Mouse (Mus musculus): ENCODE measurements around the gene Hk2. TPM values are rescaled to one million over a fixed set of nuclear protein-coding genes. Genes with fewer than 3 reads are reported as not detected.

The Hk2 gene
- polyA plus RNA-seq, 1 experiment from 2014 or later: 6.4 TPM

DNA sequence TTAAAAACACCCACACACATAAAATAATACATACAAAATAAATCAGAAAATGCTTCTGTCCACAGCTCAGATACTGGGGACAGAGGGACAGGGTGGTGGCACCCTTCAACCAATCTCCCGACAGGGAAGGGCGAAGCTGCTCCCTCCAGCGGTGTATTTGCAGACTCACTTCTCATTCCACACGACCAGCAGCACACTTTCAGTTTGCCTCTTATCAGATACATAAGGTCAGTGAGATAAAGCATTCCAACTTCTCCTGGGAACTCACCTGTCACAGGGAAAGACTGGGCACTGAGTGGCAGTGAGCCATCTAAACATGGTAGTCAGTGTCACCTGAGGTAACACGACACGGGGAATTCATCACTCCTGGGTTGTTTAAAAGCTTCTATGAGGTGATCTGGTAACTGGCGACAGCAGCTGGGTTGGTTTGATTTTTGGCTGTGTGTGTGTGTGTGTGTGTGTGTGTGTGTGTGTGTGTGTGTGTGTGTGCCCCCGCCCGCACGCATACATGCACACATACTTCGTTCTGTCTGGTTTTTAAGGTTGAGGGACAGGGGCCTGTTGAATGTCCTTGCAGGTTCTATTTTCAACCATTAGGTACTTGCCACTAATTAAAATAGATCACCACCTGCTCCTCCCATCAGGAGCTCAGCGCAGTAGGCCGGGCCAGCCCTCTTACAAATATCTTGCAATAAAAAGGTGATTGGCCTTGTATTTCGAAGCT, 20.5 kb downstream of the Hk2 start:
- no peaks in the 10 kb centered on the region for H3K36me3 ChIP-seq (ENCODE audit: control insufficient read depth, insufficient read depth)
- no peak overlapping the region for H3K9ac ChIP-seq (ENCODE audit: low read depth, low read length)
- H3K4me2 ChIP-seq (ENCODE audit: low read depth, low read length): no peak overlapping the region
- no peak for ATAC-seq (ENCODE audit: low read depth)
- no peaks in the 10 kb centered on the region for H3K9me3 ChIP-seq (replicated peaks; ENCODE audit: control insufficient read depth, low read length)
- no peak overlapping the region for H3K27ac ChIP-seq (ENCODE audit: low read length)
- H3K27me3 ChIP-seq (ENCODE audit: control insufficient read depth, insufficient read depth, low read depth, low read length): no peaks in the 10 kb centered on the region
- 57% methylated on average over 14 of the region's 14 CpGs for WGBS (ENCODE audit: insufficient replicate concordance)
- peaks cover 8% of the 10 kb centered on the region for H3K4me1 ChIP-seq (ENCODE audit: control insufficient read depth, low read depth, low read length)
- no peak overlapping the region for H3K4me3 ChIP-seq (ENCODE audit: low read depth, low read length)

DNA sequence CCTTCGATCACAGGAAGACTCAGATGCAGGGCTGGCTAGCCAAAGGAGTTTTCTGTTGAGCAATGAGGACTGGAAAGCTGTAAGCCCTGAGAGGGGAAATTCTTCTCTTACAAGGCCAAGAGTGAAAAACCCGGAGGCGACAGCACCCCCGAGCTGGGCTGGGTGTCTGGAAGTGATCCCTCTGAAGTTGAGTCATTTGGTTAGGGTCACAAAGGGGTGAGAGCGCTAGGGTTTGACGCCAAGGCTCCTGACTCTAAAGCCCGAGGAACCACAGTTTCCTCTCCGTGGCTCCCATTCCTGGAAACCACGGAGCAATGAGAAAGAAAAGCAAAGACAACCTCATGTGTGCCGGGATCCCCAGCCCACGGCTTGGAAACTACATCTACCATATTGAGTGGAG, 21.2 kb downstream of the Hk2 start:
- H3K4me2 ChIP-seq (ENCODE audit: low read depth, low read length): no peak overlapping the region
- H3K4me3 ChIP-seq (ENCODE audit: low read depth, low read length): no peak overlapping the region
- H3K9ac ChIP-seq (ENCODE audit: low read depth, low read length): no peak overlapping the region
- no peak for ATAC-seq (ENCODE audit: low read depth)
- no peaks in the 10 kb centered on the region for H3K36me3 ChIP-seq (ENCODE audit: control insufficient read depth, insufficient read depth)
- H3K27me3 ChIP-seq (ENCODE audit: control insufficient read depth, insufficient read depth, low read depth, low read length): no peaks in the 10 kb centered on the region
- no peak overlapping the region for H3K27ac ChIP-seq (ENCODE audit: low read length)
- WGBS (ENCODE audit: insufficient replicate concordance): 52% methylated on average over 11 of the region's 11 CpGs
- H3K4me1 ChIP-seq (ENCODE audit: control insufficient read depth, low read depth, low read length): peaks cover 8% of the 10 kb centered on the region
- H3K9me3 ChIP-seq (replicated peaks; ENCODE audit: control insufficient read depth, low read length): no peaks in the 10 kb centered on the region

DNA sequence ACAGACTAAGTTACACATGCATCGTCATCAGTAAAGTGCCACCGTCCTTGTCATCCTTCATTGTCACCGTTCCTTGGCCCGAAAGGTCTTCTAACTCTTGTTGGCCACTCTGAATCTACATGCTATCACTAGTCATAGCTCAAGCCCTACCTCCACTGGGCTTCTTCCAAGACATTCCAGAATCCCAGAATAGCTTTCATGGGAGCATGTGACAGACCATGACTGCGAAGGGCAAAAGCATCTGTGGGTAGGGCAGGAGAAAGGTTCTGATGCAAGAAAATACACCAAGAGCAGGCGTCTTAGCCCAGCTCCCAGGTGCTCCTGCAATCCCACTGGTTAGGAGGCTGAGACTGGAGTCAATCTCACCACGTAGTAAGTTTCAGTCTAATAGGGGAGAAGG, 22.5 kb downstream of the Hk2 start:
- Histone ChIP-seq H3K27ac (ENCODE audit: low read length) (no peak overlapping the region), H3K4me2 (ENCODE audit: low read depth, low read length) (no peak overlapping the region), H3K9me3 (replicated peaks; ENCODE audit: control insufficient read depth, low read length) (no peaks in the 10 kb centered on the region), H3K9ac (ENCODE audit: low read depth, low read length) (no peak overlapping the region), H3K4me1 (ENCODE audit: control insufficient read depth, low read depth, low read length) (peaks cover 5% of the 10 kb centered on the region), H3K27me3 (ENCODE audit: control insufficient read depth, insufficient read depth, low read depth, low read length) (no peaks in the 10 kb centered on the region), H3K4me3 (ENCODE audit: low read depth, low read length) (no peak overlapping the region), H3K36me3 (ENCODE audit: control insufficient read depth, insufficient read depth) (no peaks in the 10 kb centered on the region)
- 83% methylated on average over 7 of the region's 7 CpGs for WGBS (ENCODE audit: insufficient replicate concordance)
- no peak for ATAC-seq (ENCODE audit: low read depth)

DNA sequence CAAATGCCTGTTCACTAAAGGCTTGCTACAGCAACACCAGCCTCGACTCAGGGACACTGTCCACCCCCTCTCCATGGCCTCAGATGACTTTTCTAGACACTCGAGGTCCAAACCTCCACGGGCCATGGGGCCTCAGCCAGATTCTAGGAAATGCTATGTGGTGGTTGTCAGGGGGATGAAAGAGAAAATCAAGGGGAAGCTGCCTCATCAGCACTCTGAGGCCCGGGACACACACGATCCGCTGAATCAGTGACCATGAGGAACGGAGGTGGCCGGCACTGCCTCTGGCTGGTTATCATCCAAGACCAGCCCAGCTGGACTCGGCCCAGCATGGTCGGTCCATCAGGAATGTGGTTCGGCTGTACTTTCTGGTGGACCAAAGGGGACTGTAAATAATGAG, 23.2 kb downstream of the Hk2 start:
- no peak overlapping the region for H3K4me3 ChIP-seq (ENCODE audit: low read depth, low read length)
- no peak overlapping the region for H3K27ac ChIP-seq (ENCODE audit: low read length)
- H3K4me1 ChIP-seq (ENCODE audit: control insufficient read depth, low read depth, low read length): no peaks in the 10 kb centered on the region
- ATAC-seq (ENCODE audit: low read depth): no peak
- H3K9me3 ChIP-seq (replicated peaks; ENCODE audit: control insufficient read depth, low read length): no peaks in the 10 kb centered on the region
- no peaks in the 10 kb centered on the region for H3K27me3 ChIP-seq (ENCODE audit: control insufficient read depth, insufficient read depth, low read depth, low read length)
- H3K36me3 ChIP-seq (ENCODE audit: control insufficient read depth, insufficient read depth): no peaks in the 10 kb centered on the region
- H3K9ac ChIP-seq (ENCODE audit: low read depth, low read length): no peak overlapping the region
- H3K4me2 ChIP-seq (ENCODE audit: low read depth, low read length): no peak overlapping the region
- WGBS (ENCODE audit: insufficient replicate concordance): 75% methylated on average over 11 of the region's 11 CpGs

DNA sequence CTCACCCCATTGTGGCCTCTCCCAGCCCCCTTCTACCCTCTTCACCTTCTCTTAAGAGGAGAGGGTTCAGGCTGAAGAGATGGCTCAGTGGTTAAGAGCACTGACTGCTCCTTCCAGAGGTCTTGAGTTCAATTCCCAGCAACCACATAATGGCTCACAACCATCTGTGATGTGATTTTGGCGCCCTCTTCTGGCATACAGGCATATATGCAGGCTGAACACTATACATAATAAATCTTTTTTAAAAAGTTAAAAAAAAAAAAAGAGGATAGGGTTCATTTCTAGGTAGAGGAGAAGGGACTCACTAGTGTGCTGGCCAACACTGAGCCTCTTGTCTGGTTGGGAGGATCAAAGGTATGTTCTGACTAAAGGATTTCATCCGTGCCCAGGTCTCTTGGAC, 24.2 kb downstream of the Hk2 start:
- Histone ChIP-seq H3K27me3 (ENCODE audit: control insufficient read depth, insufficient read depth, low read depth, low read length) (no peaks in the 10 kb centered on the region), H3K27ac (ENCODE audit: low read length) (no peak overlapping the region), H3K9me3 (replicated peaks; ENCODE audit: control insufficient read depth, low read length) (no peaks in the 10 kb centered on the region), H3K9ac (ENCODE audit: low read depth, low read length) (no peak overlapping the region), H3K4me2 (ENCODE audit: low read depth, low read length) (no peak overlapping the region), H3K4me3 (ENCODE audit: low read depth, low read length) (no peak overlapping the region), H3K4me1 (ENCODE audit: control insufficient read depth, low read depth, low read length) (no peaks in the 10 kb centered on the region), H3K36me3 (ENCODE audit: control insufficient read depth, insufficient read depth) (no peaks in the 10 kb centered on the region)
- ATAC-seq (ENCODE audit: low read depth): no peak
- WGBS (ENCODE audit: insufficient replicate concordance): 37% methylated on average over 2 of the region's 2 CpGs

DNA sequence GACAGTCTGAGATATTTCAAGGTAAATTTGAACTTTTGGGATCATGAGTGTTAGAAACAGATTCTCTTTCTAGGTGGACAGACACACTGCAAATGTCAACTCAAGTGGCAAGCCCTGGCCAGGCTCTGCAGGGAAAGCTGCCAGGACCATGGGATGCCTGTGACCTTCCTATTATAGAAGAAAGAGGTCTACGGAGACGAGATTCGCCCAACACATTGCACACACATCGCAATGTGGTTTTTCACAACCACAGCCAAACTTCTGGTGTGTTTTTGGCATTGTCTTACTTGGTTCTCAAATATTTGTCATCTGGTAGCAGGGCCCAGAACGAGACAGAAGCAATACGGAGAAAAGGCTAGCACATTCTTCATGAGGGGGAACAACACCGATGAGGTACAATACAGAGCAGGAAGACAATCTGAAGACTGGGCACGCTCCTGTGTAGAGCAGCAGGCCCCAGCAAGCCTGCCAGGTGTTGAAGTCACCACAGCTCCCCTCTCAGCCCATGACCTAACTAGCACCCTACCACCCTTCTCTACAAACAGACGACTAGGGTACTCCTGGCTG, 26.1 kb downstream of the Hk2 start:
- no peak for ATAC-seq (ENCODE audit: low read depth)
- no peaks in the 10 kb centered on the region for H3K36me3 ChIP-seq (ENCODE audit: control insufficient read depth, insufficient read depth)
- no peak overlapping the region for H3K4me2 ChIP-seq (ENCODE audit: low read depth, low read length)
- H3K27ac ChIP-seq (ENCODE audit: low read length): no peak overlapping the region
- H3K4me3 ChIP-seq (ENCODE audit: low read depth, low read length): no peak overlapping the region
- no peaks in the 10 kb centered on the region for H3K4me1 ChIP-seq (ENCODE audit: control insufficient read depth, low read depth, low read length)
- no peaks in the 10 kb centered on the region for H3K9me3 ChIP-seq (replicated peaks; ENCODE audit: control insufficient read depth, low read length)
- H3K9ac ChIP-seq (ENCODE audit: low read depth, low read length): no peak overlapping the region
- WGBS (ENCODE audit: insufficient replicate concordance): 81% methylated on average over 9 of the region's 9 CpGs
- H3K27me3 ChIP-seq (ENCODE audit: control insufficient read depth, insufficient read depth, low read depth, low read length): no peaks in the 10 kb centered on the region

DNA sequence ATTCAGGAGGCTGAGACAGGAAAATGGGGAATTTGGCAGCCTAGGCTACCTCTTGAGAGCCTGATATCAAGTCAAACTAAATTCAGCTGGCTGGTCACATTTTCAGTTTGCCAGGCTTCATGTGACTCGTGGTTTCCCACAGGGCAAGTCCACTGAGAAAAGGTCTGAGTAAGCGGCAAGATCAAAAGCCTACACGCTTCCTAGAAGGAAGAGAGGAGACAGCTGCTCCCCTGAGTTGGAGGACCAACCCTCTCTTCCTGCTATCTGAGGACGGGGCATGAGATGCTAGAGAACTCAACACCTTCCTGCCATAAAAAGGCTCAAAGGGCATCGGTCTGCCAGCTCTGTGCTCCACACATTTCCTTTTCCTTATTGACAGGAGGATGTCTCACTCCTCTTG, 27.2 kb downstream of the Hk2 start:
- H3K4me3 ChIP-seq (ENCODE audit: low read depth, low read length): no peak overlapping the region
- no peaks in the 10 kb centered on the region for H3K36me3 ChIP-seq (ENCODE audit: control insufficient read depth, insufficient read depth)
- H3K4me2 ChIP-seq (ENCODE audit: low read depth, low read length): no peak overlapping the region
- no peaks in the 10 kb centered on the region for H3K4me1 ChIP-seq (ENCODE audit: control insufficient read depth, low read depth, low read length)
- H3K27ac ChIP-seq (ENCODE audit: low read length): no peak overlapping the region
- no peak for ATAC-seq (ENCODE audit: low read depth)
- H3K9ac ChIP-seq (ENCODE audit: low read depth, low read length): no peak overlapping the region
- H3K9me3 ChIP-seq (replicated peaks; ENCODE audit: control insufficient read depth, low read length): no peaks in the 10 kb centered on the region
- H3K27me3 ChIP-seq (ENCODE audit: control insufficient read depth, insufficient read depth, low read depth, low read length): no peaks in the 10 kb centered on the region
- 44% methylated on average over 5 of the region's 5 CpGs for WGBS (ENCODE audit: insufficient replicate concordance)

DNA sequence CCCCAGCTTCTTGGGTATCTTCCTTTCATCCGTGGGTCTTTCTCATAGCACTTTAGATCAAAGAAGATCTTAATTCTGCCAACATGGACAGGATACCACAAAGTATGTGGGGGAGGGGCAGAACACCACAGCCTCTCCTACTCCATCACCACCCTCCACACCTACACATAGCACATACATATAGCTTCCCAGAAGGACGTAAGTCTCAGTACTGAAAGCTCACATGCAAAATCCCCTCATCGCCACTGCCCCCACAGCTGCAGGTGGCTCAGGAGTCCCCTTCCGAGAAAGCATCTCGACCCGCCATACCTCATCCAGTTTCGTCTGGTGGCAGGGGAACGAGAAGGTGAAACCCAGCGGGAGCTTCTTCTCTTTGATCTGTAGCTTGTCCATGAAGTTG, 29.7 kb downstream of the Hk2 start:
- WGBS (ENCODE audit: insufficient replicate concordance): 77% methylated on average over 9 of the region's 9 CpGs
- no peaks in the 10 kb centered on the region for H3K27me3 ChIP-seq (ENCODE audit: control insufficient read depth, insufficient read depth, low read depth, low read length)
- no peak overlapping the region for H3K27ac ChIP-seq (ENCODE audit: low read length)
- no peak for ATAC-seq (ENCODE audit: low read depth)
- H3K4me2 ChIP-seq (ENCODE audit: low read depth, low read length): no peak overlapping the region
- H3K4me3 ChIP-seq (ENCODE audit: low read depth, low read length): no peak overlapping the region
- H3K9ac ChIP-seq (ENCODE audit: low read depth, low read length): no peak overlapping the region
- H3K36me3 ChIP-seq (ENCODE audit: control insufficient read depth, insufficient read depth): no peaks in the 10 kb centered on the region; the same call in 1 of the 2 replicates
- H3K9me3 ChIP-seq (replicated peaks; ENCODE audit: control insufficient read depth, low read length): no peaks in the 10 kb centered on the region
- H3K4me1 ChIP-seq (ENCODE audit: control insufficient read depth, low read depth, low read length): peaks cover 3% of the 10 kb centered on the region; the same call in 1 of the 2 replicates

DNA sequence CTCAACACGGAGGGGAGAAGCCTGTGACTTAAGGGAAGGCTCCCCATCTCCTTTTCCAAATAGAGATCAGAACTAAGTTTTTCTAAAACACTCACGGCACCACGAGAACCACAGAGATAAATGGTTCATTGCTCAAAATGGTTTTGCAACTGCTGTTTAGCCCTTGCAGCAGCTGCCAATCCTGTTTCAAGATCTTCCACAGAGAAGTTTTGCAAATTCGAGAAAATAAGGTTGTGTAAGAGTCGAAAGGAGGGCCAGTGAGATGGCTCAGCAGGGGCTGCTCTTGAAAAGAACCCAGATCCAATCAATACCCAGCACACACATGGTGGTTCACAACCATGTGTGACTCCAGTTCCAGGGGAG, 32.8 kb downstream of the Hk2 start:
- Histone ChIP-seq H3K4me3 (ENCODE audit: low read depth, low read length) (no peak overlapping the region), H3K27me3 (ENCODE audit: control insufficient read depth, insufficient read depth, low read depth, low read length) (no peaks in the 10 kb centered on the region), H3K9me3 (replicated peaks; ENCODE audit: control insufficient read depth, low read length) (no peaks in the 10 kb centered on the region), H3K27ac (ENCODE audit: low read length) (0 out of 2 replicates have a peak overlapping the region, but pooled peaks have one; percentile 12), H3K4me1 (ENCODE audit: control insufficient read depth, low read depth, low read length) (peaks cover 3% of the 10 kb centered on the region; the same call in 1 of the 2 replicates), H3K36me3 (ENCODE audit: control insufficient read depth, insufficient read depth) (no peaks in the 10 kb centered on the region; the same call in 1 of the 2 replicates), H3K4me2 (ENCODE audit: low read depth, low read length) (no peak overlapping the region), H3K9ac (ENCODE audit: low read depth, low read length) (no peak overlapping the region)
- 57% methylated on average over 5 of the region's 5 CpGs for WGBS (ENCODE audit: insufficient replicate concordance)
- no peak for ATAC-seq (ENCODE audit: low read depth)
